Mouse (Mus musculus) lung, postnatal 10 days (tissue): ENCODE measurements around the gene Surf1.
"Not testable (repeated sequence)": the region's sequence is repeated elsewhere in the genome, so short reads cannot be mapped to it uniquely, and the experiment has no call there.

Experiments used
- DNase-seq: peaks from one replicate; pipeline ENCODE4 v3.0.0; 2021

Gene Surf1

DNA sequence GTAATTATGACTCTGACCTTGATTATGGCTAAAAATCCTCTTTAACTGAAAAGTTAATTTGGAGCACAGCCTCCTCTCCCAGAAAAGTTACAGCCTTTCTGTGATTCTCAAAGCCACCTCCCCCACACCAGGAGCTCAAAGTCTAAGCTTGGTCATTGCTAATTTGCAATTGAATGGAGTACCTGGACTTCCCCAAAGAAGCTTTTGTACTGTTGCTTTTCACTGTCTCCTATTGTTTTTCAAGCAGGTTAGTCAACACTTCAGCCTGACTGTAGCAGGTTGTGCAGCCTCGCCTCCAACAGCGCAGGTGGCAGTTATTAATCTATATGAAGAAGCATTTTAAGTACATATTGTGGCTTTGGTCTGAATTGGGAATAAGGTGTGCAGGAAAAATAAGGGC lies 30.8 kb downstream of the Surf1 start:
- DNase-seq: not testable (repeated sequence)

DNA sequence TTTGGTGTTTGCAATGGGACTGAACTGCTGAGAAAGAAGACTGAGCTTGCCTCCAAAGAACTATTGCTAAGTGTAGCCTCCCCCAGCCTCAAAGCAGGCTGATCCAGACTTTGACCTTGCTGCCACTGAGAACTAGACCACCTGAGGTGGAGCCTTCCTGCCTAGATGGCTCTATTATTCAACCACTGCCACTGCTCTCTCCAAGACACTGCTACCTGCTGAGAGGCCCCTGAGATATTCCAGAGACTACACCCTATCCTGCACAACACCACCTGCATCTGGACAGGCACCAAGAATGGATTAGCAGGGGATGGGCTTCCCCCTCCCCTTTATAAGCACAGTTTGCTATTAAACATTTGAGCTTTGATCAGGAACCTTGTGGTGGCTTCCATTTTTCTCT lies 37.8 kb downstream of the Surf1 start:
- no peak for DNase-seq

DNA sequence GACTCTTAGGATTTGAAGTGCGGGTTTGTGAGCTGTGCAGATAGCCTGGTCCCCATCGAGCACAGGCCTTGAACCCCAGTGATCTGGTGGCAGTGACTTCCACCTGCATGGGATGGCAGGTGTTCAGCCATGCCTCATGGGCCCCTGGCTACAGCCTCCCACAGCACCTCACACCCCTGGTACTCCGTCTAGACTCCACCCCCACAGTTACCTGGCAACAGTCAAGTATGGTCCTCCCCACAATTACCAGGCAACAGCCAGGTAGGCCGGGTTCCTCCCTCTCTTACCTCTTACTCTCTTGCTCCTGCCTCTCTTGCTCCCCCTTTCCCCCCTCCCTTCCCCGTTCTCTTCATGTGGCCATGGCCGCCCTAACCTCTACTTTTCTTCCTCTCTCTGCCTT lies 45.7 kb downstream of the Surf1 start:
- no peak for DNase-seq

DNA sequence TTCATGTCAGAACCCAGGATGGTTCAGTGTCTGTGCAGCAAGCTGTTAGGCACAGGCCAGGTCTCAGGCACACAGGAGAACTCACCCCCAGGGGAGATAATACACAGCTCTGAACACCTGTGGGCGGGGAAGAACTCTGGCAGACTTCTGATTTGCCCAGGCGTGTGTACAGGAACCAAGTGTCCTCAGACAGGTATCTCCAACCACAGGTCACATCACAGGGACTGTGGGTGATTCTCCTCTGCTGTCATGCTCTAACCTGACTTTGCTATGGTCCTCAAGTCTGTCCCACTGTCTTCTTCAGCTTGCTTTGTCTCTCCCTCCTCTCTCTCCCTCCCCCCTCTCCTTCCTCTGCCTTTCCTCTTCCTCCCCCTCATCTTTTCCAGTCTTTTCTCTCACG lies 51.5 kb downstream of the Surf1 start, which contains the start of gene Abo:
TSS of gene Abo (minus strand) at position 101 of the 400 bp plus-strand sequence.
- DNase-seq: no peak
